Mouse (Mus musculus) embryo, embryonic 10.5 days (tissue): ENCODE data around the gene Jmjd1c.
"Not testable (repeated sequence)": the region's sequence is repeated elsewhere in the genome, so short reads cannot be mapped to it uniquely, and the experiment has no call there.

Experiments used
- DNase-seq: peaks from one replicate; pipeline ENCODE4 v3.0.0-alpha.2; 2015; ENCODE audit warnings: low spot score

Jmjd1c gene

GRCm38 (mm10) chr10:67104543-67104942 lies 8.6 kb downstream of the Jmjd1c start:
- peak; percentile 65 for DNase-seq

DNA sequence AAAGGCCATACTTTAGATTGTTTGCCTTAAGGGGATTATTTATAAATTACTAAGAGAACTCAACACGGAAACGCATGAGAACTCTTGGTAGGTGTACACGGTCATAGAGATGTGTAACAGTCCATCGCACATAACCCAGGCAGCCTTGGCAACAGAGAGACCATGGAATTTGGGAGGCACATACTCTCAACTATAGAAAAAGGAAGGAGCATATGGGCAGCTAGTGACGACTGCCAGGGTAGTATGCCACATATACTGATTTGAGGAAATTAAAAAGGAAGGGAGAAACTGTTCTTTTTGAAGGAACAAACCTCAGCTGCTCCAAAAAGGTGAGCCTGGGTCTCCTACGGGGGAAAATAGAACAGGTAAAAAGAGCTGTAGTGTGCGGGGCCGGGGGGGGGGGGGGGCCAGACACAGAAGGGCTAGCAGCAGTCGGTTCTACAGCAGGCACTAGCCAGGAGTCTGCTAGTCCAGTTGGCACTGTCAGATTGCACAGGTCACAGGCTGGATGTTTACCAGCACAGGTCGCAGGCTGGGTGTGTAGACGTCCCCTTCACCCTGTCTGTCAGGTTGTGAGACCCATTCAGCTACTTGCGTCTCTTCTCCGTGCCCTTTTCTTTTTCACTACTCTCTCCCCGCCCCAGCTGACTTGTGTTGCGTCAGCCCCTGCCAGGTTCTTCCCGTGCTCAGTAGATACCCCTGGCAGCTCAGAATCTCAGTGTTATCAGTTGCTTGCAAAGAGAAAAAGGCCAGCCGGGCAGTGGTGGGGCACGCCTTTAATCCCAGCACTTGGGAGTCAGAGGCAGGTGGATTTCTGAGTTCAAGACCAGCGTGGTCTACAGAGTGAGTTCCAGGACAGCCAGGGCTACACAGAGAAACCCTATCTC lies 9.6 kb downstream of the Jmjd1c start:
- no peak for DNase-seq

GRCm38 (mm10) chr10:67106400-67106799 lies 10.5 kb downstream of the Jmjd1c start:
- no peak for DNase-seq

DNA sequence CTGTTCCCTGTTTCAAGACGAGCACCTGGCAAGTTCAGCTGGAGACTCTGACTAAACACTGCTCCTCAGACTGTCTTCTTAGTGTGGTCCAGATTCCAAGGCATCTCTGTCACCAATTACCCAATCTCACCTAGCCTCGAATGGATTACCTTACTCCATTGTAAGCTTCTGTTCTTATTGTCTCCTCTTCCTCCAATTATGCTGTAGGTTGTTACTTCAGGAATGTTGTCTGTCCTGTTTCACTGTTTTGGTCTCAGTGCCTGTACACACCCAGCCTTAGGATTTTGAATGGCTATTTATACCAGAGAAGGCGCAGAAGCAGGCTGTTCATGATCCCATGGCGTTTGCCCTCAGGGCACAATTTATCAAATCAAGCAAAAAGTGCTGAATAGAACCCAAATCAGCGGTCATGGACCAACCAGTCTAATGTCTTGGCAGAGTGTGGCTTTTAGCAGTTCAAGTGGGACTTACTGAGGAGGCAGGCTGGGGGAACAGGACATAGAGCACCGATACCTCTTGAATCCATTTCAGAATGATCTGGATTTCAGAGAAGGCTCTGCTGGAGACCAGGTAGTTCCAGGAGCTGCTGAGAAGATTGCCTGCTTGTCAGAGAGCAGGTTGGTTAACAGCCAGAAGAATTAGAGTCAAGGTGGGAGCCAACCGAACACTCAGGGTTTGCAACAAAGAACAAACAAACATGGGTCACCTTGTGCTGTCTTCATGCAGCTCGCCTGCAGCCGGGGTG lies 11.3 kb downstream of the Jmjd1c start:
- DNase-seq, result no peak

- no peak for DNase-seq
These were observed 12.2 kb downstream of the Jmjd1c start for GRCm38 (mm10) chr10:67108096-67108495.

GRCm38 (mm10) chr10:67109635-67110034 lies 13.7 kb downstream of the Jmjd1c start:
- DNase-seq, result no peak

- no peak for DNase-seq
These were observed 15.3 kb downstream of the Jmjd1c start for GRCm38 (mm10) chr10:67111044-67111798.

GRCm38 (mm10) chr10:67111799-67112177 lies 15.9 kb downstream of the Jmjd1c start:
- DNase-seq, result no peak

GRCm38 (mm10) chr10:67112967-67113366 lies 17.0 kb downstream of the Jmjd1c start:
- not testable (repeated sequence) for DNase-seq

GRCm38 (mm10) chr10:67113833-67114232 lies 17.9 kb downstream of the Jmjd1c start:
- DNase-seq, result no peak

DNA sequence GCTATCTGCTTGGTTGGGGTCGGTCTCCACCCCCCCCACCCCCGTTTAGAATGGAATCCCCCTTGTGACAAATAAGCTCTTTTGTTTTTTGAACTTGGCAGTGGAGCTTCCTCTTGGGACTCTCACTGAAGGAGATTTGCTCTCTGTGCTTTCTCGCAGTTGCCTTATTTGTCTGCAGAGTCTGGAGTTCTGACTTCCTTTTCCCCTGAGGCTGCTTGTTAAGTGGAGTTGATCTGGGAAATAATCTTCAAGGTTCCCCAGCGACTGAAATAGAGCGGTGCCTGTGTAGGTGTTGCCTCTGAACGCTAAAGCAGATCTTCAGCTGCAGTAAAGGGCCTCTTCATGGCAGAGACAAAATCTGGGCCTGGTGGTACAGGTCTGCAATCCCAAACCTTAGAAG lies 19.2 kb downstream of the Jmjd1c start:
- DNase-seq, result peak; percentile 36

DNA sequence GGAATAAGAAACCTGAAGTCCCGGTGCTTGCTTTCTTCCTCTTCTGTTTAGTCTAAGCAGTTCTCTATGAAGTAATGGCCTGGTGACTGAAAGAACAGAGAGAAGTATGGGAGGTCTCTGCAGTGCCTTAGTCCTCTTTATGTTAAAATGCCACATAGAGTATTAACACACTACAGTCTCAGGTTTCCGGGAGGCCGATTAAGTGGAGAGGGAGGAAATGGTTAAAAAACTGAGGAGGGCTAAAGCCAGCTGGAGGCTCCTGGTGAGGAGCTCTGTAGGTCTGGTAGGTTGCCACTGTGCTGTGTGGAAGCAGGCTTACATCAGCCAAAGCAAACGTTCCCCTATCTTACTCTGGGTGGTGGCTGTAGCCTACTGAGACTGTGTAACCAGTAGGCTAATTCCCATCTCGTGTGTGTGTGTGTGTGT lies 19.8 kb downstream of the Jmjd1c start:
- DNase-seq, result peak; percentile 36

GRCm38 (mm10) chr10:67116251-67116650 lies 20.3 kb downstream of the Jmjd1c start:
- no peak for DNase-seq

- DNase-seq, result no peak
These were observed 23.4 kb downstream of the Jmjd1c start for GRCm38 (mm10) chr10:67119291-67119690.

GRCm38 (mm10) chr10:67120180-67120579 lies 24.3 kb downstream of the Jmjd1c start:
- no peak for DNase-seq

DNA sequence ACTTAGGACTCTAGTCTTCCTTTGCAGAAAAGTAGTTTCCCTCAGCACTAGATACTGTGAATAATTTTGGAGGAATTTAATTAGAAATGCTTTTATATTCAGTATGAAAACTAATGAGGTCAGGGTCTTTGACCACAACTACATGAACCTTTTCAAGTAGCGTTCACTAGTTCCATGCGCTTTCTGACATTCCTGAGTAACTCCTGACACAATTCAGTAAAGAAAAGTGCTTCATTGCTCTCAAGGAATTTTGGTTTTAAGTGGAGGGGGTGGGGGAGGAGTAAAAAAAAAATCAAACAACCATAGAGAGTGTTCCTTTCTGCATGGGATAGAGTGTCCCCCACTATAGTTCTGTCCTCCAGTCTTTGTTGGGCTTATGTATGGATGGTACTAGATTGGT lies 24.7 kb downstream of the Jmjd1c start:
- DNase-seq, result no peak

- DNase-seq, result no peak
These were observed 27.8 kb downstream of the Jmjd1c start for GRCm38 (mm10) chr10:67123756-67124155.

DNA sequence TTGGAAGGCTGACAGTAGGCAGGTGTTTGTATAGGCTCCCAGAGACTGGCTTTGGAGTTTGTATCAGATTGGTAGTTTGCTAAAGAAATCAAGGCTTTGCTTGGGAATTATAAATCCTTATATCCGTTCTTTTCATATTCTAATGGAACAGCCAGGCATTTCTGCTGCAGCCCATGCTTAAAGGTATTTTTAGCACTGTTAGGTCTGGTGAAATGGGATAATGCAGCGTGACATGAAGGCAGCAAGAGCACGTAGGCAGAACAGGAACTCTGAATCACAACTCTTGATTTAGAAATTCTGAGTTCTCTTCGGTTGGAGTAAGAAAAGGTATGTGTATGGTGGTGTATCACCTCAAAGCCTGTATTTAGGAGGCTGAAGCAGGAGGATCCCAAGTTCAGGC lies 28.2 kb downstream of the Jmjd1c start:
- no peak for DNase-seq

- peak; percentile 76 for DNase-seq
These were observed 30.3 kb downstream of the Jmjd1c start for GRCm38 (mm10) chr10:67126061-67126858.

DNA sequence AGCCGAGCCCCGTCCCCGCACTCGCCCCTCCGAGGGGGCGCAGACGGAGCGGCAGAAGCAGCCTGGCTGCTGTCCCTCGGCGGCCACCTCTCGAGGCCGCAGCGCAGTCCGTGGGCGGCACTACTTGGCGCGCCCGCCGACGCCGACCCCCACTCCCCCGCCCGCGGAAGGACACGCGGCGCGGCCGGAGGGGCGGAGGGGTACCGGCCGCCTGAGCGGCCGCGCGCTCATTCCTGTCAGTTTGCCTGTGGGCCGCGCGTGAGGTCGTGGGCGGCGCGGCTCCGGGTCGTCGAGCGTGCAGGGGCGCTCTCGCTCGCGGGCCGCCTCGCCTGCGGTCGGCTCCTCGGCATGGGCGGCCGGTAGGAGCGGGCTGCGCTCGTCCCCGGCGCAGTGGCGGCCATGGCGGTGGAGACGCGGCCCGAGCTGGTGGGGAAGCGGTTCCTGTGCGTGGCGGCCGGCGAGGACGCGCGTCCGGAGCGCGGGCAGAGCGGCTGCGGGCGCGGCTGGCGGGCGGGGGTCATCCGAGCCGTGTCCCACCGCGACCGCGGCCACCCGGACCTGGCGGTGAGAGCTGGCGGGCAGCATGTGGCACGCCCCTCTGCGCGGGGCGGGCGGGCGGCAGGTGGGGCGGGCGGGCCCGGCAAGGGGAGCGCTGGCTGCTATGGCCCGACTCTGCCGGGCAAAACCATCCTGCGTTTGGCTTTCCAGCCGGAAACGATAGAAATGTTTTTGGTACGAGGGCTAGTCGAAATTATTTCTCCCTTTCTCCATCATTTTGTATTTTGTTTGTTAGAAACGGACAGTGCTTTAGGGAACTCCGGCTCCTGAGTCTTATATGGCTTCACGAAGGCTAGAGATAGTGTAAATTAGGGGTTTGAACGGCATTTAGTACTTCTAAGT lies 31.2 kb downstream of the Jmjd1c start:
- DNase-seq, result peak; percentile 59

DNA sequence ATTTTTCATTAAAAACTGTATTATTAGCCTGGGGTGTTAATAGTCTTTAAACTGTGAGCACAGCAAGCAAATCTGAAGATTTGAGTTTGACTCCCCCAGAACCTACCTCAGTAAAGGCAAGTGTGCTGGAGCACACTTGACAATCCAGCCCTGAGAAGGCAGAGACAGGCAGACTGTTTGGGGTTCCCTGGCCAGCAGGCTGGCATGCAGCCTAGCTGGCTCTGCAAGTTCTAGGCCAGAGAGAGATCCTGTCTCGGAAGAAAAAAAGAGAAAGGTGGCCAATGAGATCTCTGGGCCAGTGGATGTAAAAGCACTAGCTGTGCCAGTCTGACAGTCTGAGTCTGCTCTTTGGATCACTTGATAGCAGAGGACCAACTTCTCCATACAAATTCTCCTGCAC lies 33.6 kb downstream of the Jmjd1c start:
- no peak for DNase-seq
